Mouse (Mus musculus) C2C12 (cell line): ENCODE measurements around the gene Tufm. TPM values are rescaled to one million over a fixed set of nuclear protein-coding genes. Genes with fewer than 3 reads are reported as not detected.
"Not testable (repeated sequence)": the region's sequence is repeated elsewhere in the genome, so short reads cannot be mapped to it uniquely, and the experiment has no call there.

Source experiments
- H3K27me3 ChIP-seq: one replicate; pipeline ENCODE4 v1.6.1; 2011; ENCODE audit not compliant: control insufficient read depth, insufficient read depth, insufficient read length
- H3K36me3 ChIP-seq: one replicate; pipeline ENCODE4 v1.6.1; 2011; ENCODE audit not compliant: control insufficient read depth, insufficient read depth
- H3K4me3 ChIP-seq: one replicate; pipeline ENCODE4 v1.5.1; 2011; ENCODE audit warnings: mild to moderate bottlenecking, control low read depth; ENCODE audit not compliant: poor library complexity, insufficient read depth, severe bottlenecking
- H3K79me2 ChIP-seq: one replicate; pipeline ENCODE4 v1.6.1; 2011; ENCODE audit not compliant: control insufficient read depth, insufficient read depth
- H3K79me3 ChIP-seq: one replicate; pipeline ENCODE4 v1.6.1; 2011; ENCODE audit warnings: low read depth, control low read depth
- H3ac ChIP-seq: one replicate; pipeline ENCODE3; 2011; ENCODE audit warnings: low read depth; ENCODE audit not compliant: control insufficient read depth, insufficient read length
- CEBPB ChIP-seq: IDR thresholded peaks from one replicate; pipeline ENCODE4 v1.6.1; 2011; ENCODE audit warnings: low read depth, mild to moderate bottlenecking, control low read depth, moderate library complexity
- CTCF ChIP-seq: IDR thresholded peaks from one replicate; pipeline ENCODE4 v1.5.1; 2011; ENCODE audit not compliant: control insufficient read depth, insufficient read depth, insufficient read length
- FOSL1 ChIP-seq: IDR thresholded peaks from one replicate; pipeline ENCODE4 v1.8.0; 2011; ENCODE audit warnings: mild to moderate bottlenecking, low read length; ENCODE audit not compliant: poor library complexity, insufficient read depth, severe bottlenecking
- MAX ChIP-seq: IDR thresholded peaks from one replicate; pipeline ENCODE4 v1.6.1; 2011; ENCODE audit warnings: mild to moderate bottlenecking, control low read depth
- MYOD1 ChIP-seq: IDR thresholded peaks from one replicate; pipeline ENCODE4 v1.6.1; 2011; ENCODE audit warnings: low read depth; ENCODE audit not compliant: control insufficient read depth, insufficient read length
- MYOG ChIP-seq: IDR thresholded peaks from one replicate; pipeline ENCODE4 v1.6.1; 2011; ENCODE audit not compliant: control insufficient read depth, insufficient read length; ENCODE audit errors: extremely low read depth
- USF1 ChIP-seq: IDR thresholded peaks from one replicate; pipeline ENCODE4 v1.6.1; 2011; ENCODE audit warnings: low read depth, mild to moderate bottlenecking, control low read depth, moderate library complexity
- polyA plus RNA-seq: library from polyadenylated mRNA; unstranded; fragments of >200 nt; fragmentation: generic; extraction: Trizol; gene quantifications from one replicate; pipeline ENCODE4 v1.2.1, GENCODE M21; 2012; ENCODE audit warnings: missing spikeins

Tufm gene
- polyA plus RNA-seq, 1 experiment, result 200 TPM

DNA sequence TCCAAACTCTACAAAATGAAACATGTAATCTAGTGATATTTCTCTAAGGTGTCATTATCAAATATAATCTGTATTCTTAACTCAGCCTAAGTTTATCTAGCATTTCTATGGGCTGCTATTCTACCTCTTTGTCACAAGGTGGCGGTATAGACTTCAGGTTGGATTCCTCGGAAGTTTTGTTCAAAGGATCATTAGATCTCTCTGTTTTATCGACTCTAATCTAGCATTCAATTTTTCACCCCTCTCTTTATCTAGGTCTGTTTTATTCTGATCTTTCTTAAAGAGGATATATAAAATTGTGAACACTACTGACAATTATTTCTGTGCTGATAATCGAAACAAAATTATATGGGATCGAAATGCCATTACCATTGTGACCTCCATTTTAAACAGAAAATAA is 5.5 kb upstream of the Tufm start:
- Histone ChIP-seq H3K27me3 (no peaks in the 10 kb centered on the region), H3K4me3 (no peak overlapping the region), H3K36me3 (no peaks in the 10 kb centered on the region), H3K79me3 (no peaks in the 10 kb centered on the region), H3K79me2 (no peaks in the 10 kb centered on the region), H3ac (no peak overlapping the region)
- TF ChIP-seq MAX (no peak), MYOD1 (no peak), USF1 (no peak), CEBPB (no peak), MYOG (no peak), CTCF (no peak), FOSL1 (no peak)

DNA sequence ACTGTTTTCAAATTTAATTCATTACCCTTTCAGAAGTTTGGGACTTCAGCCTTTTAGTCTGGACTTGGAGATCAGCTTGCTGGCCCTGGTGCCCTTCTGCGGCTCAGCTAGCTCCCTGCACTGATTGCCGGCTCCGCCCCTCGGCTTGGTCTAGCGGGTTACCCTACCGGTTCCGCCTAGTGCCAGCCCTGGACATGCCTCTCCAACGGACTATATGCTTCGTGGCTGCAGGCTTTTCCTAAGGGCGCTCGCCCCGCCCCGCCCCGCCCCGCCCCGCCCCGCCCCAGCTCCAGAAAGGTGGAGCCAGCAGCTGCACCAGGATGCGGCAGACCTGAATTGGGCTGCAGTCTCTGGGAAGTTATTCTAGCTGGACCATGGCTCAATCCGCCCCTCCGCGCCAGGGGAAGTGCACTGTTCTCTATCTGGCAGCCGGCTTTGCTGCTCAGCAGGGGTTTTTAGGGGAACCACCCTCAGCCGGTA is 4.7 kb upstream of the Tufm start:
- TF ChIP-seq CEBPB, result no peak
- Histone ChIP-seq H3K27me3 (no peaks in the 10 kb centered on the region), H3K79me2 (peaks cover under 1% of the 10 kb centered on the region), H3K79me3 (peaks cover 1% of the 10 kb centered on the region), H3K36me3 (no peaks in the 10 kb centered on the region), H3K4me3 (peak overlapping the region; percentile 6), H3ac (peak overlapping the region; percentile 63)

DNA sequence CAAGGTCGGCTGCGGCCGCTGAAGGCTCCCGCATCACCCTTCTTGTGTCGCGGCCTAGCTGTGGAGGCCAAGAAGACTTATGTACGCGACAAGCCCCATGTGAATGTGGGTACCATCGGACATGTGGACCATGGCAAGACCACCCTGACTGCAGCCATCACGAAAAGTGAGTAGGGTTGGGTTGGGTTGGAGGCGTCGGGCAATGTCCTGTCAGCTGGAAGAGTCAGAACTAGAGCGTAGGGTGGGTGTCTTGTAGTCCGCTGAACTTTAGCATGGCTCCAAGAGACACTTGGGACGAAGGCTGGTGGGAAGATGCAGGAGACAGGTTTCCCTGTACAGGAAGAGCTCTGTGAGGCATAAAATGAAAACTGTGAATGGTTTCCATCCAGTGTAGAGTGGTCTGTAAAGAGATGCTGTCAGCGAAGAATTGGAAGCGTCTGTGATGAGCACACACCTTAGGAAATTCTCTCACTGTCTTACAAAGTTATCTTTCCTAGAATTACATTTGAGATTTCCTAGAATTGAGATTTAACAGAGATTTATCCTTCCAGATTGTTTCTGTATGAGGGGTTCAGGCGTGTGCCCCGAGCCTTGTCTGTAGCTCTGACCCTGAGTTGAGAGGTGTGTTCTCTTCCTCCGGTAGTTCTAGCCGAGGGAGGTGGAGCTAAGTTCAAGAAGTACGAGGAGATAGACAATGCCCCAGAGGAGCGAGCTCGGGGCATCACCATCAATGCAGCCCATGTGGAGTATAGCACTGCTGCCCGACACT is 640 bp downstream of the Tufm start:
- H3K79me3 ChIP-seq, result peaks cover 11% of the 10 kb centered on the region
- not testable (repeated sequence) for H3K27me3 ChIP-seq
- peak overlapping the region; percentile 50 for H3K4me3 ChIP-seq
- H3ac ChIP-seq, result peak overlapping the region; percentile 98
- H3K36me3 ChIP-seq, result peaks cover 19% of the 10 kb centered on the region
- H3K79me2 ChIP-seq, result peaks cover 19% of the 10 kb centered on the region

DNA sequence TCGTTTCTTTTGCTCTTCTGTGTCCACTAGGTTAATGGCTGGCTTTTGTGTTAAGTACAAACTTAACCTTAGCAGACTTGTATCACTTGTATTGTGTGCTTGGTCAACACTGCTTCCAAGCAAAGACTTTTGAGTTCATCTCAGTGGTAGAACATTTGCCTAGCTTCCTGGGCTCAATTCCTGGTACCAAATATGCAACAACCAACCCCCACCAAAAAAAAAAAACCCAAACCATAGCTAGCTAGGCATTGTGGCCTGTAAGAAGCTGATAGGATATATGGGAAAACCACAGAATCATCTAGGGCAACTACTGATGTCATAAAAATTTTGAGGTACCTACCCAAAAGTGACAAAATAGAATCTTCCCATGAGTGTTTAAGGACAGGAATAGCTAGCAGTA is 3.8 kb downstream of the Tufm start:
- Histone ChIP-seq H3K79me3 (peaks cover 15% of the 10 kb centered on the region), H3ac (no peak overlapping the region), H3K36me3 (peaks cover 49% of the 10 kb centered on the region), H3K79me2 (peaks cover 19% of the 10 kb centered on the region), H3K27me3 (no peaks in the 10 kb centered on the region), H3K4me3 (no peak overlapping the region)
- TF ChIP-seq CEBPB (no peak), MYOG (no peak), MYOD1 (no peak)

DNA sequence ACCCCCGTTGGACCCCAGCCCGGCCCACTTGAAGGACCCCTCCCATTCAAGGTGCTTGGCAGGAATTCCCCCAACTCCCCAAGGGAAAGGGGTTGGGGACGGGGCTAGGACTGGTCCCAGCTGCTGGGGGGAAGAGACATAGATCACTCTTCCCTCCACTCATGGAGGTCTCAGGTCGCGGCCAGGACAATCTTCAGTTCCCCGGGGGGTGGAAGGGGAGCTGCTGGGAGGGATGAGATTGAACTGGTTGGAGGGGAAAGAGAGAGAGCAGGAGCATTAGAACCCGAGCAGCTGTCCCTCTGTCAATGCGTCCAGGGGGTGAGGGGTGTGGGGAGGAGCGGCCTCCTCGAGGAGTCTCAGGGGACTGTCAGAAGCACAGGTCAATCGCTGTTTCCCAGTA is 4.8 kb downstream of the Tufm start:
- H3K36me3 ChIP-seq, result peaks cover 59% of the 10 kb centered on the region
- H3K4me3 ChIP-seq, result no peak overlapping the region
- H3K79me3 ChIP-seq, result peaks cover 15% of the 10 kb centered on the region

DNA sequence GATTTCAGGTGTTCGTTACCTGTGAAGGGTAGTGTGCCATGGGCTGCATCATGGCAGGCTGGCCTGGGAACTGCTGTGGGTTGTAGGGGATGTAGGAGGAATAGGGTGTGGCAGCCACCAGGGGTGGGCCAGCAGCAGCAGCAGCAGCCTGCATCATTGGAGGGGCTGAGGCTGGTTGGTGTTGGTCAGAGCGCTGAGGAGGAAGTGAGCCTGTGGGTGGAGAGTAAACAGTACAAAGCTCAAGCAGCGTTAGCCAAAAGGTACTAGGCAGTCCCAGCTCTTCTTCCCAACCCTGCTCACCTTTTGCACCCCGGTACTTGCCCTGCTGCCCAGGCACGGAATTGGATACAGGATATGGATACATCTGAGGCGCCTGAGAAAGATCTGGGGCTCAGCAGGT is 7.0 kb downstream of the Tufm start:
- TF ChIP-seq CTCF, result no peak
- no peak for TF ChIP-seq MYOD1
- TF ChIP-seq CEBPB, result no peak
- no peak for TF ChIP-seq MYOG
- TF ChIP-seq FOSL1, result no peak
- TF ChIP-seq MAX, result no peak
- H3K4me3 ChIP-seq, result no peak overlapping the region
- peaks cover 12% of the 10 kb centered on the region for H3K79me3 ChIP-seq
- peaks cover 74% of the 10 kb centered on the region for H3K36me3 ChIP-seq
- H3K79me2 ChIP-seq, result peaks cover 23% of the 10 kb centered on the region
- no peak overlapping the region for H3ac ChIP-seq
- no peaks in the 10 kb centered on the region for H3K27me3 ChIP-seq

More for the DNA sequence above, 4.8 kb downstream of the Tufm start:
- no peak overlapping the region for H3ac ChIP-seq
- peaks cover 19% of the 10 kb centered on the region for H3K79me2 ChIP-seq
- TF ChIP-seq CTCF (no peak), CEBPB (no peak), MAX (no peak), MYOG (no peak), USF1 (no peak), FOSL1 (no peak)
- no peaks in the 10 kb centered on the region for H3K27me3 ChIP-seq
